Mouse (Mus musculus): Measurements from ENCODE around the gene Arhgap25. TPM values are rescaled to one million over a fixed set of nuclear protein-coding genes. Genes with fewer than 3 reads are reported as not detected.

Arhgap25 gene
- polyA plus RNA-seq (2012): 0.09 and 0.21 TPM in 2 replicates

GRCm38 (mm10) chr6:87532953-87533710 is at the start of gene Arhgap25:
Gene Arhgap25, minus strand, starts transcription at chr6:87533259.
- no peak for TF ChIP-seq GATA1 (IDR thresholded peaks at IDR 0.05; ENCODE audit: low read length)

- no peak for TF ChIP-seq GATA1 (IDR thresholded peaks at IDR 0.05; ENCODE audit: low read length)
These were observed 49.4 kb upstream of the Arhgap25 start for GRCm38 (mm10) chr6:87582456-87582855.

GRCm38 (mm10) chr6:87581581-87581980 is 48.5 kb upstream of the Arhgap25 start:
- TF ChIP-seq GATA1 (IDR thresholded peaks at IDR 0.05; ENCODE audit: low read length): no peak

DNA sequence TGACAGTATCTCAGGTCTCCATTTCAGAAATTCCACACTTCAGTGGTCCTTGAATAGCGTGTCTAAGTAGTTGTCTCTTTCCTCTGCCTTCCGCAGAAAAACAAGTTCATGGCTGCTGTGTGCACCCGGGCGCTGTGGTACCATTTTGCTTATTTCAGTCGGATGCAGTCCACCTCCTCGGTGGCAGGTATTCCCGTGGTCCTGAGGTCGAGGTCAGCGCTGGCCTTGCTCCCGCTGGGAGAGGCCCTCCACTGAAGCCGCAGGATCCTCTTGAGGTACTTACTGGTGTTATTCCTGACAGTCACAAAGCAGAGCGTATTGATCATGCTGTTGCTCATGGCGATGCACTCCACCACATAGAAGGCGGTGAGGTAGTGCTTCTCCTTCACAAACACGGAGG is 48.0 kb upstream of the Arhgap25 start:
- no peak for TF ChIP-seq GATA1 (IDR thresholded peaks at IDR 0.05; ENCODE audit: low read length)

- TF ChIP-seq GATA1 (IDR thresholded peaks at IDR 0.05; ENCODE audit: low read length): no peak
These were observed 45.2 kb upstream of the Arhgap25 start for GRCm38 (mm10) chr6:87578247-87578646.

- TF ChIP-seq GATA1 (IDR thresholded peaks at IDR 0.05; ENCODE audit: low read length): no peak
These were observed 43.7 kb upstream of the Arhgap25 start for GRCm38 (mm10) chr6:87576648-87577330.

DNA sequence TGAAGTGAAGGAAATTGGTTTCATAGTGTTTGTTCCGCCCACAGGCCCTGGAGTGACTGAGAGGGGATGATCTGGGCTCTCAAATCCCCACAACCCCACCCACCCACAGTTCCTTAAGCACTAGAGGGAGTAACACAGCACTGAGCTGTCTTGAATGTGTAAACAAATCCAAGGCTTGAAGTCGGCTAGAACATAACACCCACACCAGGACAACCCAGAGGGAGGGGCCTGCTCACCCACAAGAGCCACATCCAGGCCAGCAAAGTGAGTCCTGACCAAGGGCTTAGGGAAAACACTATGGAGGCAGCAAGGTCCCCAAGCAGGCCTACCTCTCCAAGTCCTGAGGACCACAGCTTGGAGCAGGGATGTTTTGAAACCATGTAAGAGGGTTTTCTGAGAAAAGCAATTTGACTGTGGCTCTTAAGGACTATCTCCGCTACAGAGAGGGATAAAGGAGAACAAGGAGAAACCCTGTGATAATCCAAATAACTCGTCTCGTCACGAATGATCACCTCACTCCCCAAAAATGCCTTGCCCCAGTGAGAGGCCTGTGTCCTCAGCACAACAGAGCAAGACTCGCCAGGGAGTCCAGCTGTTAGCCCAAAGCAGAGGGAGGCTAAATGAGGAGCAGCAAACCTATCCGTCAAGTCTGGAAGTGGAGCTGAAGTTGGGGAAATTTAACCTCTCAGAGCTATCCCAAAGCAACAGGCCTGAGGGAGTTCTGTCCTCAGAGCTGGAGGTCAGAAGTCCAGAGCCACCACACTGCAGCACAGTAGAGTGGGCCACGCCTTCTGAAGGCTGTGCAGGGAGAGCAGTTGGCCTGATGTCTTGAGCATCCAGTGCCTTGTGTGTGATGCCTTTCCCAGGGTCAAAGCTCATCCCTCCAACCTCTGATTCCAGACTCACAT is 34.9 kb upstream of the Arhgap25 start:
- no peak for TF ChIP-seq GATA1 (IDR thresholded peaks at IDR 0.05; ENCODE audit: low read length)

DNA sequence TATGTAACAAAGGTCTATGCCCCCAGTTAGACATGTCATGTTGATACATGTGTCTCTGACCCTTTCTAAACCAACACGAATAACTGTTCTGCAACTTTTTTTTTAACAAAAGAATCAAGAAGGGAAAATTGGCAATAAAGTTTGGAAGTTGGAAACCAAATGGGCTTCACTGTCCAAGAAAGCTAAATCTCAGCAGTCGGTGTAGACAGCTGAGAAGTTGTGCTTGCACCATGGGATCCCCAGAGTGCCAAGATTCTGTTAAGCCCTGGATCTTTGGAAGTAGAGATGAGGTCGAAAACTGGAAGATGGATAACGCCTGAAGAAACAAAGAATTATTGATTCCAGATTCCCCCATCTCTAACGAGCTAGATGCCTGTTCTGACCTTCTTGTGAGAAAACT is 32.1 kb upstream of the Arhgap25 start:
- TF ChIP-seq GATA1 (IDR thresholded peaks at IDR 0.05; ENCODE audit: low read length): no peak

- no peak for TF ChIP-seq GATA1 (IDR thresholded peaks at IDR 0.05; ENCODE audit: low read length)
These were observed 31.3 kb upstream of the Arhgap25 start for GRCm38 (mm10) chr6:87564356-87564755.

DNA sequence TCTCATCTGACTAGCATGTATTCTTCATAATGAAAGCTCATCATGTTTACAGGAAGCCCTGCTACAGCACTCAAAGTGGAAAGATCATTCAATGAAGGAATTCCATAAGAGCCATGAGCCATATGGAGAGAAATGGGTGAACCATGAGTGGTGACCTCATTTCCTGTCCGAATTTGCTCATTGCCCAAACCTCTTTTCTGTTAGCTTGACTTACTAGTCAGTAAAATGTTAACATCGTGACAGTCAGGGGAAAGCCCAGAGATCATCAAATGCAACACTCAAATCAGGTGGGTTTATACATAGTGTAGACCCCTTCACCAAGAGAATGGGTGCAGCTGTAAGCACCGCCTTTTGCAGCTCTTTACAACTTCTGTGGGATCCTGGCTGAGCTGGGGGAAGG is 20.7 kb upstream of the Arhgap25 start:
- no peak for TF ChIP-seq GATA1 (IDR thresholded peaks at IDR 0.05; ENCODE audit: low read length)

- TF ChIP-seq GATA1 (IDR thresholded peaks at IDR 0.05; ENCODE audit: low read length): no peak
These were observed 19.2 kb upstream of the Arhgap25 start for GRCm38 (mm10) chr6:87552054-87552807.

- TF ChIP-seq GATA1 (IDR thresholded peaks at IDR 0.05; ENCODE audit: low read length): no peak
These were observed 14.8 kb upstream of the Arhgap25 start for GRCm38 (mm10) chr6:87547836-87548235.

- TF ChIP-seq GATA1 (IDR thresholded peaks at IDR 0.05; ENCODE audit: low read length): no peak
These were observed 14.4 kb upstream of the Arhgap25 start for GRCm38 (mm10) chr6:87547431-87547830.

GRCm38 (mm10) chr6:87545331-87546217 is 12.5 kb upstream of the Arhgap25 start:
- no peak for TF ChIP-seq GATA1 (IDR thresholded peaks at IDR 0.05; ENCODE audit: low read length)

Data from G1E-ER4 (cell line).